21 mouse cellular contexts compared by ENCODE assay signal in genomic region chr5:101951918-101952317, GRCm38 (mm10).
DNase-seq lines count a peak whose midpoint lies in the region; ATAC-seq and TF ChIP-seq lines count a peak whose summit lies in the region.
"Had no signal": no experiment of that assay in that cellular context is flagged by ENCODE, and none has a peak within 500 bp of the region (broad histone marks: within the 10 kb centered on the region; RNA-seq: fewer than 3 reads in every experiment).

No protein-coding gene starts in this region.

- no peak overlapping the region for H3K4me3 ChIP-seq in gastrocnemius, adult 2 months
- H3K4me3 ChIP-seq: embryonic facial prominence, embryonic 10.5 days; embryonic facial prominence, embryonic 12.5 days; forebrain, embryonic 13.5 days; forebrain, embryonic 15.5 days had no signal

- no peak for DNase-seq in gastrocnemius, adult 2 months
- DNase-seq in gastrocnemius, postnatal 14 days: no peak
- DNase-seq in 416B (ENCODE audit: low read depth) (peak; percentile 10), MEL-GATA-1-ER (ENCODE audit: extremely low read depth, low read depth) (peak; percentile 33)
- DNase-seq in layer of hippocampus, adult 18-20 months (ENCODE audit: low spot score in 2 of 2): no peak
- DNase-seq in layer of hippocampus, adult 9-11 months: no peak
- no peak for DNase-seq in cerebellum, postnatal 25 days
- DNase-seq: adrenal gland, adult 8-10 months; adrenal gland, postnatal 14 days; adrenal gland, postnatal 36 days; cerebellum, adult 11-12 months; cerebellum, adult 2 months; cerebellum, adult 9-10 months; cerebellum, postnatal 10 days; cerebellum, postnatal 36 days; forebrain, postnatal 0 days had no signal

- 0 out of 2 replicates have a peak overlapping the region, but pooled peaks have one; percentile 3 for H3K27ac ChIP-seq in gastrocnemius, adult 2 months
- H3K27ac ChIP-seq: embryonic facial prominence, embryonic 10.5 days; embryonic facial prominence, embryonic 12.5 days; forebrain, embryonic 13.5 days; forebrain, embryonic 15.5 days had no signal

- peak; percentile 25 to 57; a peak in 2 of 4 replicates for ATAC-seq in hematopoietic stem cell, adult 5-6 weeks (replicated peaks in 1 of 2; ENCODE audit: insufficient read depth in 1 of 2, low FRiP score in 2 of 2, low TSS enrichment in 1 of 2, low read depth in 1 of 2, poor library complexity in 2 of 2, severe bottlenecking in 2 of 2)
- ATAC-seq: forebrain, embryonic 13.5 days; forebrain, embryonic 15.5 days; forebrain, postnatal 0 days had no signal

- no peak for TF ChIP-seq CTCF in gastrocnemius, adult 2 months (IDR thresholded peaks at IDR 0.05)

- intact Hi-C loops in gastrocnemius, adult 2 months (cut with DNase I): no loop called here
- intact Hi-C loops in gastrocnemius, postnatal 14 days (cut with DNase I; ENCODE audit: low total_unique reads): no loop called here

Comparison
In these comparisons a context has a peak if more than half of its experiments do, and no peak if none do; other contexts are left out.
1. DNase-seq: peak in 416B (single experiment) and MEL-GATA-1-ER (single experiment); none in gastrocnemius, adult 2 months (single experiment), gastrocnemius, postnatal 14 days (single experiment), layer of hippocampus, adult 18-20 months (0 of 2), layer of hippocampus, adult 9-11 months (single experiment) and cerebellum, postnatal 25 days (0 of 2).